Mouse (Mus musculus) kidney, adult 8-10 months (tissue): ENCODE measurements around the gene Btbd9.
A peak's percentile ranks its signal among the peaks of the same experiment; 100 is the strongest.

Experiments
- DNase-seq, 2 experiments: peaks; one replicate each; pipeline ENCODE4 v3.0.0; 2022

The Btbd9 gene

GRCm38 (mm10) chr17:30378221-30379010, 197.9 kb downstream of the Btbd9 start:
- DNase-seq = no peak

DNA sequence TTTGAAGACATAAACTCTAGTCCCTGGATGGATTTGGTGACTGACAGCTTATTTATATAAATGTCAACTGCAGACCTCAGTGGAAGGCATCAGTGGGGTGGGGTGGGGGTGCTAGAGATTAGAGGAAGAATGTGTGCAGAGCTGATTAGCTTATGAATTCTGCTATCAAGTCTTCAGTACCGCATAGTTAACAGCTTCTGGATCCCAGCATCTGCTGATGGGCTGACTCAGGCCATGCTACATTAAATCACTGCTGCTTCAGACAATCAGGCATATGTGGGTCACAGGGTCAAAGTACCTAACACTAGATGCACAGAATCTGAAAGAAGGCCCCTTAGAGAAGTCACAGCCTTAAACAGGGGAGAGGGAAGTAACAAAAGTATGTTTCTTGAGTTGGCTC, 198.5 kb downstream of the Btbd9 start:
- no peak for DNase-seq

GRCm38 (mm10) chr17:30375107-30375506, 201.2 kb downstream of the Btbd9 start:
- DNase-seq = no peak

DNA sequence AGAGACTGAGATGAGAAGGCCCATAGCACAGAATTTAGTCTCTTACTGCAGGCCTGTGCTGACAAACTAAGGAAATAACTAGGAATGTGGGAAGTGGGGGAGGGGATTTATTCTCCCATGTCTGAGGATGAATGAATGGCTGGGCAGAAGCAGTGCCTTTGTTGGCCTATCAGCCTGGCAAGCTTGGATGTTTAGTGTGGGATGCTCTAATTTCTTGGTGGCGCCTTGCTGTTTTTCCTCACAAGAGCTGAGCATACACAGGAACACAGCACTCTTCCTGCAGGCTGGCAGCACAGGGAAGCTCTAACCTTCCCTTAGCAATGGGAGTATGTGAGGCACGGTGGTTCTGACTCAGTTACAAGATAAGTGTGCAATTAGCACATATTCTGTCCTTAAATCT, 207.7 kb downstream of the Btbd9 start:
- no peak for DNase-seq

DNA sequence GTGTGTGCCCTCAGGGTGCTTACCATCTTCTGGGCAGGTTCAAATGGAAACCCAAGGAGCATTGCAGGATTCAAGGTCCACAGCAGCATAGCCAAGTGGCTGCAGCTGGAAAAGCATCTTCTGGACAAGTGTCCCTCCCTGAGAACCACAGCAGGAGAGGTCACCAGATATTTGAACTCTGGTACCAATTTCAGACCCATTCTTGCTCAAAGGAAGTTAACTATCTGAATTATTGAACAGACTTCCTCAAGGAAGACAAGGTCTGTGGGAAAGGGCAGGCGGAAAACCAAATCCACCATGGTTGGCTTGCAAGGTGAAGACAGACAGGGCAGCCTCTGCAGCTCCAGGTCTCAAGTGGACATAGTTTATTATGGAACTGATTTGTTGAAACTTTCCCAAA, 211.6 kb downstream of the Btbd9 start:
- no peak for DNase-seq

DNA sequence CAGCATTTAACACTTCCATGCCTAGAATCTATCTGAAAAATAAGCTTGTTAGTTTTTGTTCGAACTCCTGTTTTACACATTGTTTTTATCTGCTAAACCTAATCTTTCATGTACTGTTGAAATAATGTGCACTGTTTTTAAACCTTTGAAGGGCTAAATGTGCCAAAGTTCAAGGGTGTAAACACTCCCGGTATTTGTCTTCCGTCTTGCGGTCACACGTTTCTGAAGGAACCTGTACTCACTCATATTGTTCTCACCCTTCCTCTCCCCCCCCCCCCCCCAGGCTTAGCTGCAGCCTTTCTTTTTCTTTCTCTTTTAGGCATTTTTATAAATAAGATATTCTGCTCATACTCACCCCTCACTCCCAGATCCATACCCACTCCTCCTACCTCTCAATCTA, 212.9 kb downstream of the Btbd9 start:
- no peak for DNase-seq

- DNase-seq = no peak
Measured at GRCm38 (mm10) chr17:30360654-30361053, 215.6 kb downstream of the Btbd9 start.

GRCm38 (mm10) chr17:30359392-30359791, 216.9 kb downstream of the Btbd9 start:
- no peak for DNase-seq

GRCm38 (mm10) chr17:30355431-30355830, 220.9 kb downstream of the Btbd9 start:
- DNase-seq = peak in 1 of 2 experiments; percentile 42

GRCm38 (mm10) chr17:30354381-30354780, 221.9 kb downstream of the Btbd9 start:
- DNase-seq = peak; percentile 52 to 66

GRCm38 (mm10) chr17:30348031-30348430, 228.3 kb downstream of the Btbd9 start:
- DNase-seq = no peak

DNA sequence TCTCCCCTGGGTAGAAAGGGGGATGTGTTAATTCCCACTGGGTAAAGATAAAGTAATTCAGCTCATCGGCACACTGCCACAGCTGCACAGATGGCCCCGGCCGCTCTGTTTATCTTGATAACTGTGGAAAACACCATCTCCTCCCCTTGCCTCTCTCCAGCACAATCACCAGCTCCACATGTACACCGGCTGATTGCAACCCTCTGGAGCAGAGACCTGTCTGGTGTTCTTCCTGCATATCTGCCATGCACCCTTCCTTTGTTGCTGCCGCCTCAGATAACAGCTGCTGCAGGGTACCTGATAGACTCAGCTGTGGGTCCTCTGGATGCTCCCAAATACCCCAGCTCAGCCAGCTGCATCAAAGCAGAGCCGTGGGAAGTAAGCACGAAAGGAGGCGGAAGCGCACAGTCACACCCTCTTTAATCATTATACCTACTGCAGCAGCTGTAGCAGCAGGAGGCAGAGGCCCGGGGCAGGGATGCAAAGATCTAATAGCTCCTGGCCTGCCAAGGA, 229.1 kb downstream of the Btbd9 start:
- DNase-seq = no peak

DNA sequence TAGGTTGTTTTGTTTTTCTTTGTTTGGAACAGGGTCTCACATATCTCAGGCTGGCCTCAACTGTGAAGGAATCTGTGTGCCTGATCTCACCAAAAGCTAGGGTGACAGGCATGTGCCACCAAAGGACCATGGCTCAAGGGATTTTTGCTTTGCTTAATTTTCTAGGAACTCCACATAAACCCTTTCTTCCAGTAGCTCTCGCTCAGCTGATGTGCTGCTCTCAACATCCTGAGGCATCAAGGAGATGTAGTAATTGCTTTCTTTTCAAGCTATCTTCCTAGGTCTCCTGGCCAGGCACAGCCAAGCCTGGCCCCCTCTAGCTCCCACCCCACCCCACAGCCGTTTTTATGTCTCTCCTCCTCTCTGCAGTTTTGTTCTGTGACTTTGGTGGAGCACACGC, 231.3 kb downstream of the Btbd9 start:
- DNase-seq = no peak

GRCm38 (mm10) chr17:30343701-30344473, 232.4 kb downstream of the Btbd9 start:
- no peak for DNase-seq

GRCm38 (mm10) chr17:30341556-30341955, 234.7 kb downstream of the Btbd9 start:
- DNase-seq = no peak

- no peak for DNase-seq
Measured at GRCm38 (mm10) chr17:30340495-30341126, 235.7 kb downstream of the Btbd9 start.

DNA sequence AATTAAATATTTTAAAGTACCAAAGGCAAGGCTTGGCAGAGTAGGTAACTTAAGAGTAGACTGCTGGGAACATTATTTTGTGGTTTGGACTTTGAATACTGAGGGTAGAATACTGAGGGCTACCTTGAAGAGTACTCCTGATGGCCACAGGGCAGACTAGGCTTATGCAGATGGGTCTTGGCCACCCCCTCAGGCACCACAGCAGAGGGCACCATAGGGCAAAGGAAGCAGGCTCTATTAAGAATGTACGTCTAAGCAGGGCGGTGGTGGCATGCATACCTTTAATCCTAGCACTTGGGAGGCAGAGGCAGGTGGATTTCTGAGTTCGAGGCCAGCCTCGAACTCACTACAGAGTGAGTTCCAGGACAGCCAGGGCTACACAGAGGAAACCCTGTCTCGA, 237.0 kb downstream of the Btbd9 start:
- no peak for DNase-seq

- DNase-seq = no peak
Measured at GRCm38 (mm10) chr17:30336816-30337215, 239.5 kb downstream of the Btbd9 start.

DNA sequence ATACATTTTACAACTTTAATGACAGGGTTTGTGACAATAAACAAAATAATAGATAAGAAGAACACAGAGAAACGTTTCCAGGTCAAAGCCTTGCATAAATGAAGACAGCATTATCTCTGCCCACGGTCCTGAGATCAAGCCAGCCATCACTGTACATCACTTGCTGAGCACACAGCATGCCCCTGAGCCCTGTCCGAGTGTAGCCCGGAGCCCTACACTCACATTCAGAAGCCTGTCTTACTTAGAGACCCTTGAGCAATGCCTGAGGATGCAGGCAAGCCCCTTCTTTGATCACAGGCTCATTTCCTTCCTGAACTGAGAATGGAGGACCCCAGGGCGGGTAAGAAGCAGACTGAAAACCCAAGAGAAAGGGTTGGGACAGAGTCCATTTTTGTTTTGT, 240.0 kb downstream of the Btbd9 start:
- no peak for DNase-seq

- DNase-seq = no peak
Measured at GRCm38 (mm10) chr17:30335746-30336145, 240.5 kb downstream of the Btbd9 start.

GRCm38 (mm10) chr17:30334257-30334656, 242.0 kb downstream of the Btbd9 start:
- no peak for DNase-seq

DNA sequence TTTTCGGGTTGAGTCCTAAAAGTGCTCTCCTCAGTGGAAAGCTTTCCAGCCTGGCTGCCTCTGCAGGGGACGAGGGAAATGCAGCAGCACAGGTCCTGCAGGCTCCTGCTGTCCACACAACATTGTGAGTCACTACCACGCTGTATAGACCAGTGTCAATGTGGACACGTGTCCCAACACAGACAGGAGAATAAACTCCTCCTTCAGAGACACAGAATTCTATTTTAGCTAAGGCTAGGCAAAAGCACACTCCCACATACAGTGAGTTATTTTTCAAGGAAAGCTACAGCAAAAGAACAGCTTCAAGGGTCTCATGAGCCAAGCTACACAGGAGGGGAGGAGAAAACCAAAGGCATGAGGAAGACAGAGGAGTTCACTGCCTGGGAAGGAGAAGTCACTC, 243.2 kb downstream of the Btbd9 start:
- no peak for DNase-seq

DNA sequence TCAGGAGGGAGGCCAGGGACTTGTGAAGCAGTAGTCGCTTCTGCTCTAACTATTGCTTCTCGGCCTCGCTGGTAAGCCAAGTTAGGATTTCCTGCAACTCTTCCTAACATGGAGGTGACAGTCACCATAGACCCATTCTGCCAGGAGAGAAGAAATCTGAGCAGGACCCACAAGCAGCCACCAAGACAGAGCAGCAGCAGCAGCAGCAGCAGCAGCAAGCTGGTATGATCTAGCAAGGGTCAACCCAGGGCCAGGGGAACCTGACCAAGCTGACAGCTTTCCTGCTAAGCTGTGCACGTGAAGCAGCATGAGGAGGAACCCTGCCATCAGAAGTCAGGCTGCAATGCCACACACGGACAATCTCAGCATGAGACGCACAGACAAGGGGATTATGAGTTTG, 244.9 kb downstream of the Btbd9 start:
- no peak for DNase-seq

DNA sequence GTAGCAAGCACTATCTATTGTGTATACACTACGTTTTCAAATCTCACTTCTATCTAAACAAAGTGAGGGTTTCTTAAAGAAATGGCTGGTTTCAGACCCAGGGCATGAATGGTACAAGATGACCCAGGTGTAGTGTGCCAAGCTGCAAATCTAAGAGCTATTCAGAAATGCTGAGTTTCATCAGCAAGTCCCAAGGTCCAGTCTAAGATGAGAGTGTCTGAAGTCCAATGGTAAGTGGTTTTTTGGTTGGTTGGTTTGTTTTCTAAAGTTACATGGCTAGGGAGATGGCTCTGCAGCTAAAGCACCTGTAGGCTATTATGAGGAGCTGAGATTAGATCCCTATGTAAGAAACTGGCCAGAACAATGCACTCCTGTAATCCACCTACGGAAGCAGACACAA, 246.8 kb downstream of the Btbd9 start:
- peak; percentile 13 to 56 for DNase-seq
